ENCODE assay signal across 35 mouse cellular contexts in genomic region chr5:21910726-21911125, GRCm38 (mm10). TPM values are rescaled to one million over a fixed set of nuclear protein-coding genes. Genes with fewer than 3 reads are reported as not detected.
"Had no signal": no experiment of that assay in that cellular context is flagged by ENCODE, and none has a peak within 500 bp of the region (broad histone marks: within the 10 kb centered on the region; RNA-seq: fewer than 3 reads in every experiment).

No protein-coding gene starts in this region.

- H3K9ac ChIP-seq: embryonic facial prominence, embryonic 12.5 days; embryonic facial prominence, embryonic 13.5 days; embryonic facial prominence, embryonic 15.5 days; forebrain, embryonic 12.5 days; forebrain, embryonic 13.5 days; forebrain, embryonic 15.5 days; forebrain, postnatal 0 days had no signal

- H3K27ac ChIP-seq: embryonic facial prominence, embryonic 10.5 days; embryonic facial prominence, embryonic 12.5 days; embryonic facial prominence, embryonic 13.5 days; embryonic facial prominence, embryonic 15.5 days; forebrain, embryonic 10.5 days; forebrain, embryonic 12.5 days; forebrain, embryonic 13.5 days; forebrain, embryonic 15.5 days; gastrocnemius, adult 2 months had no signal

- H3K4me1 ChIP-seq: embryonic facial prominence, embryonic 10.5 days; embryonic facial prominence, embryonic 12.5 days; embryonic facial prominence, embryonic 13.5 days; embryonic facial prominence, embryonic 15.5 days; forebrain, embryonic 10.5 days; forebrain, embryonic 12.5 days; forebrain, embryonic 13.5 days; forebrain, embryonic 15.5 days had no signal

- H3K36me3 ChIP-seq: embryonic facial prominence, embryonic 10.5 days; embryonic facial prominence, embryonic 12.5 days; embryonic facial prominence, embryonic 13.5 days; embryonic facial prominence, embryonic 15.5 days; forebrain, embryonic 10.5 days; forebrain, embryonic 12.5 days; forebrain, embryonic 15.5 days had no signal

- H3K4me3 ChIP-seq: embryonic facial prominence, embryonic 10.5 days; embryonic facial prominence, embryonic 12.5 days; embryonic facial prominence, embryonic 13.5 days; embryonic facial prominence, embryonic 15.5 days; erythroblast, embryonic 14.5 days; forebrain, embryonic 10.5 days; forebrain, embryonic 12.5 days; forebrain, embryonic 13.5 days; forebrain, embryonic 15.5 days; gastrocnemius, adult 2 months had no signal

- DNase-seq: cerebellum, adult 2 months; cerebellum, adult 8-10 months; cerebellum, adult 9-10 months; cerebellum, adult 9-11 months; cerebellum, postnatal 10 days; cerebellum, postnatal 14 days; cerebellum, postnatal 25 days; cerebellum, postnatal 36 days; embryo, embryonic 11 days; forebrain, postnatal 0 days; gastrocnemius, adult 2 months; gastrocnemius, postnatal 10 days; gastrocnemius, postnatal 14 days; gastrocnemius, postnatal 25 days; gastrocnemius, postnatal 36 days; heart, adult 18-20 months had no signal

- H3K27me3 ChIP-seq: embryonic facial prominence, embryonic 12.5 days; embryonic facial prominence, embryonic 13.5 days; embryonic facial prominence, embryonic 15.5 days; forebrain, embryonic 12.5 days; forebrain, embryonic 13.5 days; forebrain, embryonic 15.5 days had no signal

RNA-seq across cellular contexts. Expression of gene Slc26a5, which starts 45.3 kb away (rescaled TPM):
- total RNA-seq: common myeloid progenitor, adult 5-6 weeks; gastrocnemius, adult 18-20 months; gastrocnemius, adult 2 months; gastrocnemius, adult 8-10 months; gastrocnemius, postnatal 10 days; gastrocnemius, postnatal 14 days; gastrocnemius, postnatal 25 days; gastrocnemius, postnatal 36 days; gastrocnemius, postnatal 4 days; granulocyte monocyte progenitor cell, adult 5-6 weeks; heart, adult 18-20 months; heart, adult 8-10 months had no signal
- polyA plus RNA-seq: embryonic facial prominence, embryonic 11.5 days; embryonic facial prominence, embryonic 14.5 days; embryonic facial prominence, embryonic 15.5 days; erythroblast, embryonic 14.5 days; forebrain, embryonic 14.5 days; gonadal fat pad, adult 2 months had no signal
